Mouse (Mus musculus) liver, adult 2 months (tissue): Measurements from ENCODE around the gene Rrbp1. TPM values are rescaled to one million over a fixed set of nuclear protein-coding genes. Genes with fewer than 3 reads are reported as not detected.

ENCODE experiments used
- DNase-seq: peaks from one replicate; pipeline ENCODE4 v3.0.0-alpha.2; 2011; ENCODE audit warnings: low read depth, low spot score; ENCODE audit errors: extremely low read depth
- H3K27ac ChIP-seq: fragments of 200-500 bp; replicated peaks from 2 replicates; pipeline ENCODE4 v1.5.1; 2012; ENCODE audit warnings: low read depth, mild to moderate bottlenecking, control low read depth, inconsistent platforms, low read length; ENCODE audit not compliant: insufficient read depth
- H3K27me3 ChIP-seq: fragments of 200-500 bp; 2 replicates; pipeline ENCODE4 v1.6.1; 2012; ENCODE audit warnings: mild to moderate bottlenecking, moderate library complexity, low read length, inconsistent platforms; ENCODE audit not compliant: control insufficient read depth, insufficient read depth
- H3K36me3 ChIP-seq: fragments of 200-500 bp; 2 replicates; pipeline ENCODE4 v1.6.1; 2012; ENCODE audit warnings: low read length, inconsistent platforms; ENCODE audit not compliant: control insufficient read depth, insufficient read depth
- H3K4me1 ChIP-seq: fragments of 200-500 bp; 2 replicates; pipeline ENCODE4 v1.6.1; 2011; ENCODE audit warnings: low read length; ENCODE audit not compliant: control insufficient read depth, insufficient read depth
- H3K4me3 ChIP-seq: fragments of 200-500 bp; 2 replicates; pipeline ENCODE4 v1.5.1; 2011; ENCODE audit warnings: low read depth, mild to moderate bottlenecking, control low read depth, low read length, moderate library complexity; ENCODE audit not compliant: insufficient read depth
- H3K79me2 ChIP-seq: fragments of 200-500 bp; 2 replicates; pipeline ENCODE4 v1.6.1; 2012; ENCODE audit warnings: inconsistent platforms, mild to moderate bottlenecking, low read length, moderate library complexity; ENCODE audit not compliant: control insufficient read depth, insufficient read depth
- H3K9ac ChIP-seq: fragments of 200-500 bp; 2 replicates; pipeline ENCODE4 v1.6.1; 2012; ENCODE audit warnings: low read depth, mild to moderate bottlenecking, control low read depth, inconsistent platforms, low read length
- CTCF ChIP-seq: fragments of 200-500 bp; IDR thresholded peaks from 2 replicates; pipeline ENCODE4 v1.5.1; 2011; ENCODE audit warnings: low read depth, low read length, control low read depth
- POLR2A ChIP-seq: fragments of 200-500 bp; IDR thresholded peaks from 2 replicates; pipeline ENCODE4 v1.6.1; 2011; ENCODE audit warnings: low read length, control low read depth; ENCODE audit not compliant: insufficient read depth; ENCODE audit errors: extremely low read depth
- WGBS: fragments of 180-500 bp; shearing (Covaris S2); methylation state at CpG from one replicate; pipeline ENCODE4 v1.1.7; 2018; 5-methylcytosine and 5-hydroxymethylcytosine counted together
- polyA plus RNA-seq: library from polyadenylated mRNA; depleted of rRNA; stranded (reverse); fragments of >200 nt; gene quantifications from 2 replicates; pipeline ENCODE4 v1.2.3, GENCODE M21; 2012; rRNA removed
- total RNA-seq: library from RNA; depleted of rRNA; stranded (reverse); fragments of >200 nt; gene quantifications from 2 replicates; pipeline ENCODE4 v1.2.3, GENCODE M21; 2014; rRNA removed

The Rrbp1 gene
- total and polyA plus RNA-seq, 2 experiments, result 109 to 141 TPM

- Histone ChIP-seq H3K36me3 (no peaks in the 10 kb centered on the region), H3K27me3 (no peaks in the 10 kb centered on the region), H3K4me1 (no peaks in the 10 kb centered on the region), H3K27ac (no peak overlapping the region), H3K4me3 (no peak overlapping the region), H3K79me2 (no peaks in the 10 kb centered on the region), H3K9ac (no peak overlapping the region)
- no peak for DNase-seq
- TF ChIP-seq POLR2A (no peak), CTCF (no peak)
- whole genome bisulfite sequencing, result 90% methylated on average over 2 of the region's 2 CpGs
These were observed 101.8 kb downstream of the Rrbp1 start for GRCm38 (mm10) chr2:143909230-143909629.

- H3K4me3 ChIP-seq, result no peak overlapping the region
- H3K9ac ChIP-seq, result no peak overlapping the region
- WGBS, result 38% methylated on average over 5 of the region's 5 CpGs
- H3K27me3 ChIP-seq, result no peaks in the 10 kb centered on the region
- H3K4me1 ChIP-seq, result no peaks in the 10 kb centered on the region
- H3K27ac ChIP-seq, result no peak overlapping the region
- H3K79me2 ChIP-seq, result no peaks in the 10 kb centered on the region
- peak; percentile 48 for DNase-seq
- TF ChIP-seq CTCF, result no peak
- TF ChIP-seq POLR2A, result no peak
- no peaks in the 10 kb centered on the region for H3K36me3 ChIP-seq
These were observed 106.2 kb downstream of the Rrbp1 start for GRCm38 (mm10) chr2:143904896-143905295.

DNA sequence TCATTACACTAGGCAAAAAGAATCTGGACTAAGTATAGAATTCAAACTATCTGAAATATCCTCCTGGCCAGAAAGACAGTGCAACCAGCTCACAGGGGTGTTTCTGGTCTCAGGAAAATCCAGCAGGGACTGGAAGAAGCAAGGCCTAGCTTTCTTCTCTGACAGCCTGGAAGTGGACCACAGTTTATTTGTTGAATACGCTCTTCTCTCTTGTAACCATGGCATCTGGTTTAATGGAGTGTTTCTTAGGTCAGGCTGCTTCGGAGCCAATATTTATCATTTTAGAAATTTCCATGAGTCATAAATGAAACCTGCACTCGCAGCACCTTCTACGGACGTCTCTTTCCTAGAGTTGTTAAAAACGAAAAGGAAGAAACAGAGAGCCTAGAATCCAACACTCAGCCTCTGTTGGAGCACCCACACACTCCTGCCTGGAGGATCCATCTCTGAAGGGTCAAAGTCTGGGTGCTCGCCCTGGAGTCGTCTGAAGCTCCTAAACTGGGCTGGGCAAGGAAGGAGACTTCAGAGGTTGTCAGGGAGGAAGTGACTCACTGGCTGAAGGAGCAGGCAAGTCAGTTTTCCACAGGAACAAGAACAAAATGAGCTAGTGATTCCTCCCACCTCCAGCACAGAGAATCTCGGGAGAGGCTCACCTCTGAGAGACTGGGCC lies 107.6 kb downstream of the Rrbp1 start:
- TF ChIP-seq POLR2A (no peak), CTCF (no peak)
- Histone ChIP-seq H3K9ac (no peak overlapping the region), H3K4me1 (no peaks in the 10 kb centered on the region), H3K27me3 (no peaks in the 10 kb centered on the region), H3K27ac (peak overlapping the region; percentile 27), H3K36me3 (no peaks in the 10 kb centered on the region), H3K79me2 (no peaks in the 10 kb centered on the region), H3K4me3 (no peak overlapping the region)
- 68% methylated on average over 9 of the region's 9 CpGs for WGBS
- DNase-seq, result no peak

DNA sequence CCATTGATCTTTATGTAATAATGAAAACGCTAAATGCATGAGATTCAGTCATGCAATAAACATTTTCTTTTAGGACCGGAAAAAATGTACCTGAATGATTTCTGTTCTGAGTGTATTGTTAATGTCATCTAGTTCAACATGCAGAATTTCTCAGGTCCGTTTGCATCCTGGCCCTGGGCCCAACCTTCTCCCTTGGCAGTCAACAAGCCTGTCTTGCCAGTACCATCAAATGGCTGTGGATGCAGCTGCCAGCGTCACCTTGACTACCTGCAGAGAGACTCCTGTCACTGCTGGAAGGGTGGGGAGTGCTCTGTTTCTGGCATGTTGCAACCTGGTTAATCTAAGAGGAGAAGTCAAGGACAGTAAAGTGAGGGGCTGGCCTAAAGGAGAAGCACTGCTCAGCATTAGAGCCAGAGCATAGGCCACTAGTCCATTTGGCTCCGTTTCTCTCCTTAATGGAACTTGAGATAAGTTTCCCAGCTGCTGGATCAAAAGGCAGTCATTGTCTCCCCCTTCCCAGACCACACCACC lies 110.2 kb downstream of the Rrbp1 start:
- peak; percentile 38 for DNase-seq
- H3K9ac ChIP-seq, result no peak overlapping the region
- H3K79me2 ChIP-seq, result no peaks in the 10 kb centered on the region
- H3K27me3 ChIP-seq, result no peaks in the 10 kb centered on the region
- no peak overlapping the region for H3K27ac ChIP-seq
- no peak for TF ChIP-seq CTCF
- TF ChIP-seq POLR2A, result no peak
- H3K4me3 ChIP-seq, result no peak overlapping the region
- H3K36me3 ChIP-seq, result no peaks in the 10 kb centered on the region
- WGBS, result 57% methylated on average over 5 of the region's 5 CpGs
- H3K4me1 ChIP-seq, result peaks cover 1% of the 10 kb centered on the region; the same call in 1 of the 2 replicates

DNA sequence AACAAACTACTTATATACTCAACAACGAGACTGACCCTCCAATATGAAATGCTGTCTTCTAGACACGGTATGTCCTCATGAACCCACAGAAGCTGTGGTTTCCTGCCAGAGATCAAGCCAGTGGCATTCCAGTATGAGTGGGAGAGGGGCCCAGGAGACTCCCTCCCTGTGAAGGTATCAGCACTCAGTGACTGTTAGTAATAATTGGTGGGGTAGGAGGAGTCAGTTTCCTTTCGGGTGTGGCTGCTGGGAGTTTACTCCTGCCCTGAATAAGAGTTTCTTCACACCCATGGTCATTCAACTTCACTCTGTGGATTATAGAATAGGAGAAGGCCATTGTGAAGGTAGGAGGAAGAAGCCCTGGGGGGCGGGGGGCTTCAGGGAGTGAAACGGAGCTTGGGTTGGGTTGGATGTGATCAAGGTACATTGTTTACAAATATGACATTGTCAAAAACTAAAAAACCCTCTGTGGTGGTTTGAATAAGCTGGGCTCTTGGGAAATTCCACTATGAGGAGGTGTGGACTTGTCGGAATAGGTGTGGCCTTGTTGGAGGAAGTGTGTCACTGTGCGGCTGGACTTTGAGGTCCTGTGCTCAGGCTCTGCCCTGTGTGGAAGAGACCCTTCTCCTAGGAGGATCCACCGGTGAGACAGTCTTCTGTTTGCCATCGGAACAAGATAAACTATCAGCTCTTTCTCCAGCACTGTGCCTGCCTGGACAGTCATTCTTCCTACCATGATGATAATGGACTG lies 111.4 kb downstream of the Rrbp1 start:
- no peak for DNase-seq
- 86% methylated on average over 9 of the region's 9 CpGs for WGBS
- peaks cover 1% of the 10 kb centered on the region; the same call in 1 of the 2 replicates for H3K4me1 ChIP-seq
- no peaks in the 10 kb centered on the region for H3K27me3 ChIP-seq
- TF ChIP-seq CTCF (no peak), POLR2A (no peak)
- H3K4me3 ChIP-seq, result no peak overlapping the region
- no peak overlapping the region for H3K27ac ChIP-seq
- no peak overlapping the region for H3K9ac ChIP-seq
- H3K79me2 ChIP-seq, result no peaks in the 10 kb centered on the region
- H3K36me3 ChIP-seq, result no peaks in the 10 kb centered on the region

Other genes starting within 250 kb of the Rrbp1 start
- 0.07 and 0.09 TPM in 2 replicates for gene Bfsp1, start 148.1 kb downstream of the Rrbp1 start, total RNA-seq
- gene Bfsp1, start 148.1 kb downstream of the Rrbp1 start, polyA plus RNA-seq, result 0.04 and 0.05 TPM in 2 replicates
- gene Dstn, start 95.9 kb downstream of the Rrbp1 start, total RNA-seq, result 191 and 252 TPM in 2 replicates
- 25.0 and 27.5 TPM in 2 replicates for gene Dstn, start 95.9 kb downstream of the Rrbp1 start, polyA plus RNA-seq
- not detected in 2 replicates for gene Banf2, start 21.8 kb upstream of the Rrbp1 start, total RNA-seq
- not detected in 2 replicates for gene Banf2, start 21.8 kb upstream of the Rrbp1 start, polyA plus RNA-seq